Mouse (Mus musculus): ENCODE results near the gene Uqcrh.

Uqcrh gene

DNA sequence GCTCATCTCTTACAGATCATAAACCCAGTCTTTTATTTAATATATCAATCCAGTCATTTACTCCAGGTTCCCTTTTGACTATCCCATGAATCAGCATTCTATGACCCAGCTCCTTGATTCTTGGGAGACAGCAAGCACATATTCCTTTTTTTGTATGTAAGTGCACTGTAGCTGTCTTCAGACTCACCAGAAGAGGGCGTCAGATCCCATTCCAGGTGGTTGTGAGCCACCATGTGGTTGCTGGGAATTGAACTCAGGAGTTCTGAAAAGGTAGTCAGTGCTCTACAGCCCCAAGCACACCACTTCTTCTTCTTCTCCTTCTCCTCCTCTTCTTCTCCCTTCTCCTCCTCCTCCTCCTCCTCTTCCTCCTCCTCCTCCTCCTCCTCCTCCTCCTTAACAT, 17.3 kb downstream of the Uqcrh start:
- no peak for DNase-seq (ENCODE audit: low spot score)

DNA sequence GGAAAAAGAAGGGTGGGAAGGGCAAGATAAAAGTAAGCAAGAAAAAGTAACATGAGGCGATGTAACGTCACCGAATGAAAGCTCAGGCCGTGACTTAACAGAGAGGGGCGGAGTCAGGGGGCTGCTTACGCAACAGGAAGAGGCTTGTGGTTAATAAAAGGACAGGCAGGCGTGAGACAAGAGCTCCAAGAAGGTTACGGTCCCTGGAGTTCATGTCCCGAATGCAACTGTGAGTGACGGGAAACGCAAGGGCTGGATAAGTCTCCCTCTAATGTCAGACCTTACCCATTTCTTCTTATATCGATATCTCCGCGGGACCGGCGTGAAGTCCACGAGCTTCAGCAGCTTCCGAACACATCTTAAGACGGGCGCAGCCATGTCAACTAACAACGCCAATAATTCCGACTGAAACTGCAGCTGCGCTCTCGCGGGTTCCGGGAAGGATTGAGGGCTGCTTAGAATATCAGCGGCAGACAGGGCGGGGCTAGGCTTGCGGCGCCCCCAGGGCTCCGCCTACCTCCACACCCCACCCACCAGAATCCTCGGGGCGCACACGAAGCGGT, 21.4 kb downstream of the Uqcrh start, which contains the start of gene Nsun4:
Gene Nsun4 (minus strand): TSS at position 478 of the 563 bp plus-strand sequence.
- peak; percentile 91 for DNase-seq (ENCODE audit: low spot score)

DNA sequence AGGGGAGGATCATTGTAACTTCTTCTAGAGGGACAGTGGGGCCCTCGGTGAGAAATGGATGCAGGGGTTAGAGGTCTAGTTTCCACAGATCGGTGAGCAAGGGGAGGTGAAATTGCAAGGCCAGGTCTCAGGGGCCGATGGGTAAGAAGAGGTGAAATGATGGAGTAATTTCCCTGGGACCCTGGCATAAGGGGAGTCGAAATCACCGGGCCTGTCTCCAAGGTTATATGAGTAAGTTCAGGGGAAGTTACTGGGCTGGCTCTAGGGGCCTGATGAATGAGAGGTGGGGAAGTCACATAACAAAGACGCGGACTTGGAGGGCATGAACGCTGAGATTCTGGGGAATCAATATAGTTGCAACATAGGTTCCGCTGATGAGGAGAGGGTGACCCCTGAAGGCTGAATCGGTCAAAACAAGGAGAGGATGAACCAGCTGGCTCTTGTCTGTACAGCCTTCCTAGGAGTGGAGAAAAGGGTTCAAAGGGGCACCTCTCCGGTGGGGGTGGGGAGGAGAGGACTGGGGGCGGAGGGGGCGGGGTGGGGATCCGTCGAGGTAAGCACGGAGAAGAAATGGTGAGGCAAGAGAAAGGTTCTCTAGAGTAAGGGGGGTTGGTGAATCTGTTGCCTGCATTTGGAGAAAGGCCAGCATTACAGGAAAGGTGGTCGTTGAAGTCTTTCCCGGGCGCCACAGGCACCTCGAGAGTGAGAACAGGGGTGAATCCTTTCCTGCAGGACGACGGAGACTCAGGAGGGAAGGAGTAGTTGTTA, 22.2 kb downstream of the Uqcrh start:
- peak; percentile 73 for DNase-seq (ENCODE audit: low spot score)

DNA sequence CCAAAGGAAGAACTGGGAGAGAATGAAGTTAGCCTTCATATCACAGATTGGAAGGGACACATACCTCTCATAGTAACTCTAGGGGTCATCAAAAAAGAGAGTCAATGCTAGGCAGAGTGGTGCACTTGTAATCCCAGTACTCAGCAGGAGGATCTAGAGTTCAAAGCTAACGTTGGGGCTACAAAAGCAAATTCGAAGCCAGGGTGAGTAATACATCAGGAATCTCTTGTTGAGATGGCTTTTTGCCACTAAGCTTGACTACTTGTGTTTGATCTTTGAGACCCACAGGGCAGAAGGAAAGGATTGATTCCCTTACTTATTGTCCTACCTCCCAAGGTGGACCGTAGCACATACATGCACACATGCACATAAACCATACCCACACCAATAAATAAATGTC, 25.7 kb downstream of the Uqcrh start:
- no peak for DNase-seq (ENCODE audit: low spot score)

DNA sequence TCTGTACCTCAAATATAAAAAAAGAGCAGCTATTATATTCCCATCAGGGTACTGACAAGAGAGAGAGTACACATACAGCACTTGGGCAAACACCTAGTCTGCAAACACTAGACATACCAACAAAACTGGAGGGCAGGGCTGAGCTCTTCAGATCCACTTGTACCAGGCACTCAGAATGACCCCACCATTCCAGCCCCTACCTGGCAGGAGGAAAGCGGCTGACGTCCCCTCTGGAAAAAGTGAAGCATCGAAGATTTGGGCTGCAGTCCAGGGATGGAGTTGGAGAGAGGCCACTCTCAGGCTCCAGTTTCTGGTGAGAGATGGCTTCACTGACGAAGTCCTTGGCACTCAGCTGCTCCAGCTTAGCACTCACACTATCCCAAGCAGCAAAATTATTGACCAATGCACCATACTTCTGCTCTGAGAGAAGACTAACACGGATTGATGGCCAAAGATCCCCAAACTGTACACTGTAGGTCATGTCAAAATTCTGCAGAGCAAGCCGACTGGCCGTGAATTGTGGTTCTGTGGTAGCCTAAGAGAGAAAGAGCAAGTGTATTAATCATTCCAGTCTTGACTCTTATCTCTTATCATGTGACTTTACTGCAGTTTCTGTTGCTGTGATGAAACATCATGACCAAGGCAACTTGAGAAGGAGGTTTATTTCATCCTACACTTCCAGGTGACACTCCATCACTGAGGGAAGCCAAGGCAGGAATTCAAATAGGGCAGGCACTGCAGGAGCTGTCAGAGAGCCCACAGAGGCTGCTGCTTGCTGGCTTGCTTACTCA, 26.5 kb downstream of the Uqcrh start:
- DNase-seq (ENCODE audit: low spot score), result no peak

DNA sequence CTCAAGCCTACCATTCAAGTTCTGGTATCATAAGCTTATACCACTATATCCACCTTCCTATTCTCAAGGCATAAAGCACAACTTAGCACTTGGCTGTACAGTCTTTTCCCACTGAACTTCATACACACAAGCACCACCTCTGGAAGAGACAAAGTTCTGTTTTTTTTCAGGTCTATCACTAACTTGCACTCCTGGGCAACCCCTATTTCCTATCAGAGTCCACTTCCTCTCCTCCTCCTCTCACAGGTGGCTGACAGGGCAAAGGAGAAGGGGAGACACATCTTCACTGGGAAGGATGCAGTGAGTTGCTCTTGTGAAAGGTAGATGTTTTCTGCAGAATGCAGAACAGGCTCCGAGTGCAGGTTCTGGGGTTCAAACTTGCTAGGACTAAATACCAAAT, 27.2 kb downstream of the Uqcrh start:
- DNase-seq (ENCODE audit: low spot score), result no peak

DNA sequence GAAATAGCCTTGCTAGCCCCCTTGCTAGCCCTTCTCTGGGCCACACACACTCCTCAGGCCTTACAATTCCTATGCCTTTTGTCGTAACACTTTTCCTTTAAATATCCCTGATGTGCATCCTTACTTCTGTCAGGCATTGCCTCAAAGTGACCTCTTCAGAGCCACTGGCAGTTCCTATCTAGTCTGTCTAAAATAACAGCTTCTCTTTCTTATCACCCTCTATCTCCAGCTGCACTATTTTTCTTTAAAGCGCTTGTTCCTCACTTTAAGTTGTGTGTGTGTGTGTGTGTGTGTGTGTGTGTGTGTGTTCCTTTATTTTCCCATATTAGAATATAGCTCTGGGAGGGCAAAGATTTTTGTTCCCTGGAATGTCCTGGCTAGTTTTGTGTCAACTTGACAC, 28.3 kb downstream of the Uqcrh start:
- DNase-seq (ENCODE audit: low spot score), result no peak

DNA sequence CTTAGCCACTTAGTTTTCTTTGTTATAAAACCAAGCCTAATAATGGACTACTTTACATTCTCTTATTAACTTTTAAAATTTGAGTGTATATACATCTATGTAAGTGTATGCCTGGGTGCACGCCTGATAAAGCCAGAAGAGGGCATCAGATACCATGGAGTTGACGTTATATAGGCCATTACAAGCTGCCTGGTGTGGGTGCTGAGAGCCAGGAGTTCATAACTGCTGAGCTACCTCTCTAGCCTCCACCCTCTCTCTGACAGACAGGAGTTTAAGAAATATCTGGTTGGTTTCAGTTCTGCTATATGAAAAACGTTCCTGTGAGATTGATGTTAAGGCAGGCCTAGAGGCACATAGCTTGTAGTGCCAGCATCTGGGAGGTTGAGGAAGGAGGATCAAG, 32.7 kb downstream of the Uqcrh start:
- no peak for DNase-seq (ENCODE audit: low spot score)

DNA sequence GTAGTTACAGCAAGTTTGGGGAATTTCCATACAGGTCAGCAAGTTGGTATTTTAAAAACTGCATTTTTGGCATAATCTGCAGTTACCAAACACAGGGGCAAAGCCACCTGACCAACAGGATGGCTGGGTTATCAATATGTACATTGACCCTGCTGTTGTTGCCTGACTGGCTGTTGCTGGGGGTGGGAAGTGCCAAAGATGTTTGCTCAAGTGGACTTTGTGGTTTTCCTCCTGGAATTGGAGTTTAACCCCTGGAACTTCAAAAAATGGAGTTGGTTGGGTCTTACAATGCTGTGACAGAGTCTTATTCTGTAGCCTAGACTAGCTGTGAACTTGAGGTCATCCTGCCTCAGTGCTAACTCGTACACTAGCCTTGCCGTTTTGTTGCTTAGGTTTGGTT, 34.4 kb downstream of the Uqcrh start:
- DNase-seq (ENCODE audit: low spot score), result no peak

DNA sequence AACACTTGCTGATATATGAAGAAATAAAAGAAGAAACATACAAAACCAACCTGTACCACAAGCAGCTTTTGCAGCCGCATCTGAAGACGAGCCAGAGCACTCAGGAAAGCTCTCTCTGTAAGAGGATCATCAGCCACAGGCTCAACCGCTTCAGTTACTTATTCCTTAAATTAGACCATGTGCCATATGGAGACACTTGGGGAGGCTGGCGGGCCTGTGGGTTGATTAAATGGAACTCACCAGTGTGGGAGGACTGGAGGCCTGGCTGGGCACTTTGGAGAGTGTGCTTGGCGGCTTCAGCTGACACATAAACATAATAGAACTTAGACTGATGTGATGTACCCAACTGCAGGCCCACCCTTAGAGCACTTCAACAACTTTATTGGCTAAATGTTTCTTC, 41.5 kb downstream of the Uqcrh start:
- no peak for DNase-seq (ENCODE audit: low spot score)

DNA sequence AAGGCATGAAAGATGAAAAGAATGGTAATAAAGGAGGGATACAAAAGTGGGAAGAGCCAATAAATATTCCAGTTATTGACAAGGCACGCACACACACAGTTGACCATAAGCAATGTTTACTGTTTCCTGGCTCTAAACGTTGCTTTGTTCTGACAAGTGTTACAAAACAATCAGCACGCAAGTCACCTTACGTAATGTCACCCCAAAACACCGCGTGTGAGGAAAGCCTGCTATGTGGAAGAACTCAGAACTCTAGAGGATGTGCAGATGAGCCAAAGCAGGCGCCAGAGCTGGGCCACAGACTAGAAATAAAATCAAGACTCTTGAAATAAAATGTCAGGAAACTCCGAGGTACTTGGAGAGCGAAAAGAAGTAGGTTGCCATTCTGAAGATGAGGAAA, 42.0 kb downstream of the Uqcrh start:
- DNase-seq (ENCODE audit: low spot score), result no peak

DNA sequence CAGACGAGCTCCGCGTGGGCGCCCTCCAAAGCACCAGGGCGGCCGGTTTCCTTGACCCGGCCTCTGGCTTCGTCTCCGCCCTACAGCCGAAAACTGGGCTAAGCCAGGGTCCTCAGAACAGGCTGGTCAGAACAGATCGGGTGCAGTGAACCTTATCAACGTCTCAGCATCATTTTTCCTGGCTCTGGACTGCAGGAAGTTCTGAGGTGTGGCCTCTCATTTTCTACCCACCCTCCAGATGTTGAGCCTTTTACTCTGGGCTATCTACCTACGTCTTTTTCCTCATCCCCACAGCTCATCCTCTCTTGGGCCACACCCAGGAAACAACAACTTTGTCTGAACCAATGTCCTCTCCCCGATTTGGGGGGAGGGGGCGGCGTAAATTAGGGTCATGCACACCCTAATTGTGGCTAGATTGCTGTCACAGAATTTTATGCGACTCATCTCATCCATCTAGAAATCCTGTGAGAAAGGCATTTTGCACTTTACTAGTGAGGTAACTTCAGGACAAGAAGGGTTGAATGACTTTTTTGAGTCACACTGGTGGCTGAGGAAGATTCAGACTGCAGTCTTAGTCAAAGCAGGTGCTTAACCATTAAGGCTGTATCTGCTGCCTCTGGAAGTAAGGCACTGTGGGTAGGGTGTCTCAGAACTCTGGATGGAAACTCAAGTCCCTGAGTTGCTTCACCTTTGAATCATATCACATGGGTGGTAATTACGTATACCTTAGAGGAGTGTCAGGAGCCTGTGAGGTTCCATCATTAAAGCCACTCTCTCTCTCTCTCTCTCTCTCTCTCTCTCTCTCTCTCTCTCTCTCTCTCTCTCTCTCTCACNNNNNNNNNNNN, 56.7 kb downstream of the Uqcrh start, which contains the start of gene Faah:
Gene Faah (minus strand): TSS at position 25 of the 845 bp plus-strand sequence.
- DNase-seq (ENCODE audit: low spot score), result no peak

DNA sequence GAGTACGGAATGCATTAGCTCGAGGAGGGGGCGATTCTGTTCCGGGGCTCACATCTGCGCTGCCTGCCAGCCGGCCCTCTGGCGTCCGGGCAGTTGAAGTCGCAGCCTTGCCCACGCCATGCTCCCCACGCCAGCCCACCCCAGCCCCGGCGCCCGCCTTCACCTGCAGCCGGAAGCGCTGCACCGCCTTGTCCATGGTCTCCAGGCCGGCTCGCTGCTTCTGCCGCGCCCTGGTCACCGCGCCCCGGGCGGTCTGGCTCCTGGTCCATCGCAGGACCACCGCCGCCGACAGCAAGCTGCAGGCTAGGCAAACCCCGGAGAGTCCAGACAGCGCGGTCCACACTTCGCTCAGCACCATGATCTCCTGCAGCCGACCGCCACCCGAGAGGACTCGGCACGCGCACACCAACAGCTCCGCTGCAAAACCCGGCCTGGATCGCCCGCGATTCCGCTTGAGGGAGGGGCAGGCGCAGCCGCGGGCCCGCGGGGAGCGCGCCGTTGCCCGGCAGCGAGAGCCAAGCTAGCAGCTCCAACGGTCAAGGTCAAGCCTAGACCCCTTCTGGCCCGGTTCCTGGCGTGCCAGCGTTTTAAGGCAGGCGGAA, 57.5 kb downstream of the Uqcrh start:
- DNase-seq (ENCODE audit: low spot score), result peak; percentile 86

Data from retina, embryonic 14.5 days (tissue).